Mouse (Mus musculus) kidney, postnatal 25 days (tissue): ENCODE data around the gene Hyls1.

Experiments used
- DNase-seq, 2 experiments: peaks; one replicate each; pipeline ENCODE4 v3.0.0; 2021; ENCODE audit warnings: mixed read lengths in 2 of 2

The Hyls1 gene

DNA sequence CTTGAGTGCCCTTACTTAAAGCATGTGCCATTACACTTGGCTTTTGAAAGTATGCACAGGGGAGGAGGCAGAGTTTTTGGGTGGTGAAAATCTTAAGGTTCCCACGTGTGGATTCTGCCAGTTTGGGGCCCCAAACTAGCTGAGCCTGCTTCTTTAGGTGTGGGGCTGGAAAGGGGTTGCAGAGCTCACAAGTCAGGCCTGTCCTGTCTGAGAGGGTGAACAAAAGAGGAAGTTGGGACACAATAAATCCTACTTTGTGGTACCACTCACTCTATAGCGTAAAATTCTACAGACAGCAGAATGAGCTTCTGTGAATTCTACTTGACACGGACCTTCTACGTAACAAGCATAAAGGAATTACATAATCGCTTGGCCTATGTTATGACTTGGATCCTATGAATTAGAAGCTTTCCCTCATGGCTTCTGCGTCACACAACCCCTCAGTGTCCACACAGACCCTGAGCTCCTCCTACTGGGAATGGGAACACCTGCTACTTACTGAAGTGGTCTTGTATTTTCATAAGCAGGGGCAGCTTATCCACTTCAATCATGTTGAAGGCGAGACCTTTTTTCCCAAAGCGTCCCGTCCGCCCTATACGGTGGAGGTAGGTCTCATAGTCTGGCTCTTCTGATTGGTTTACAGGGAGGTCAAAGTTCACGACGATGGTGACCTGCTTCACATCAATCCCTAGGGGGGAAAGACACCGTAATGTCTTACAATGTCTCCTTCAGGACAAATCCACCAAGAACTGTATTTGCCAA is 26.9 kb downstream of the Hyls1 start:
- no peak for DNase-seq

DNA sequence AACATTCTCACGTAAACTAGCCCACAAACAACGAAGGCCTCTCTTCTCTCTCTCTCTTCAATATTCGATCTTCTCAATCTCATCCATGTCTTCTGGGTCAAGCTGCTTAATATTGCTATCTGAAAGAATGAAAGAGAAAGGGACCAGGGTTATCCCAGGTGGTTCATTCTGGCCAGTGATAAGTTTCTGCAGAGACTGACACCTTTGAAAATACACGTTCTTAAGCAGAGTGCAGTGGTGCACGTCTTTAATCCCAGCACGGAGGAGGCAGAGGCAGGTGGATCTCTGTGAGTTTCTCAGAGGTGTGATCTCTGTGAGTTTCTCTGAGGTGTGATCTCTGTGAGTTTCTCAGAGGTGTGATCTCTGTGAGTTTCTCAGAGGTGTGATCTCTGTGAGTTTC is 28.3 kb downstream of the Hyls1 start:
- no peak for DNase-seq

DNA sequence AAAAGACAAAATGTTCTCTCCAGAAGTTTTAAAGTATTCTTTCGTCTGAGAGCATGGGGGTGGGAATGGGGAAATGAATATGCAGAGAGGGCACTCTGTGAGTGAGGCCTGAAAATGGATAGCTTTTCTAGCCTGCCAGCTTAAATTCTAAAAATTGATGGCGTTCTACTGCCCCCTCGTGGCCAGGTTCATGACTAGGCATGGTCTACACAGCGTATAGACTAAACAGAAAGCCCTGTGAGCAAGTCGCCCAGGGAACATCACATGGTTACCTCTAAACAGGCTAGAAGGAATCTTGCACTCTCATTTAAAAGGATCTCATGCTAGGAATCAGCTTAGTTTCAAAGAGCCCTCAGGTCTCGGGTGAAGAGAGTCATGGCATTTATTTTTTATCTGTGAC is 28.7 kb downstream of the Hyls1 start:
- DNase-seq: peak; percentile 75 to 91

DNA sequence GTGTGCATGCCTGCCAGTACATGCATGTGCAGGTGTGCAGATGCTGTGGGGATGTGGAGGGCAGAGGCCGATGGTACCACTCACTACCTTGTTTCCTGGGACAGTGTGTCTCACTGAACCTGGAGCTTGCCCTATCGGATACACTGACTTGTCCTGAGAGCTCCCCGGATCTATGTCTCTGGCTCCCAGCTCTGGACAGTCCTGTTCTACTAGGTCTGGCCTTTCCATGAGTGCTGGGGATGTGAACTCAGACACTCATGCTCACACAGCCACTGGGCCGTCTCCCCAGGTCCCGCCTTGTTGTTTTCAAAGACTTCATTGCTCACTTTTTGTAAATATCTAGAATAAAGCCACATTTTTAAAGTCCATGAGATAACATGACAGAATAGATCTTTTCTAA is 29.2 kb downstream of the Hyls1 start:
- DNase-seq: no peak

DNA sequence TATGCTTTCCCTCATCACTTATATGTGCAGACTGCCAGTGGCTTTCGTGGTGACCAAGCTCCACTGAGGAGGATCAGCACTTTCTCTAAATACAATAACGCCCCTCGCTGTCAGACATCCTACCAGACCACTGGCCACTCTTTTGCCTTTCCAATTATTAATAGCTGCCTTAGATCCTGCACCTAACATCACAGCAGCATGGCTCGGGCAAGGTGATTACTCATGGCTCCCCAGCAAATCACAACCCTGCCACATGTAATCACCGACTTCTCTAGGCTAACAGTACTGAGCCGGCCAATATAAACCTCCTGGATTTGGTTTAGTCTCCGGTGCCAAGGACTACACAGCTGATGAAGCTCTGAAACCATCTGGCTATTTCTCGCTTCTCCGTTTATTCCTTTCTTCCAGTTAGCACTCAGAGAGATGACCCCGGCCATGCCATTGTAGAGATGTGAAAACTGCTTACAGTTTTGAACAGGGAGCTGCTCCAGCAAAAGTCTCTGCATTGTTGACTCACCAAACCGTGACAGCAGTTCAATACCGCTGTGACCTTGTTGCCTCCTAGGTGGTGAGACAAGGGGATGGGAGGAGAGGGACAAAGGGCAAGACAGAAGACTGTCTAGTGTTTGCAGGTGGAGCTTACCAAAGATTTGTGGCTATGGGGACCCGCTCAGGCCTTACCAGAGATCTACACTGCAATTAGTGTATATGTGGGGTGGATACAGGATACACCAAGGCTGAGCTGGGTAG is 31.0 kb downstream of the Hyls1 start:
- no peak for DNase-seq

DNA sequence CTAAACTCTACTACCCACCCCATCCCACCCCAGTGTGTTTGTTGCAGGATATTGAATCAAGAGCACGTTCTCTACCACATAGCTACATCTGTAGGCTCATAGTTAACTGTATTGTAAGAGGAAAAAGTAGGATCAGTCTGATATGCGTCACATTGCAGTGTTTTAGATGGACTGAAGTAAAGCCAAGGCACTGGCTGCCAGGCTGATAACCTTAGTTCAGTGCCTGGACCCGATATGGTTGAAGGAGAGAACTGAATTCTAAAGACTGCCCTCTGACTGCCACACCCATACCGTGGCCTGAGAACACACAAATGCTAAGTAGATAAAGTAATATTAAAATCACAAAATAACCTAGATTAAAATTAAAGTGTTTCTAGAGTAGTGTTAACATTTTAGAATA is 34.3 kb downstream of the Hyls1 start:
- DNase-seq: no peak

DNA sequence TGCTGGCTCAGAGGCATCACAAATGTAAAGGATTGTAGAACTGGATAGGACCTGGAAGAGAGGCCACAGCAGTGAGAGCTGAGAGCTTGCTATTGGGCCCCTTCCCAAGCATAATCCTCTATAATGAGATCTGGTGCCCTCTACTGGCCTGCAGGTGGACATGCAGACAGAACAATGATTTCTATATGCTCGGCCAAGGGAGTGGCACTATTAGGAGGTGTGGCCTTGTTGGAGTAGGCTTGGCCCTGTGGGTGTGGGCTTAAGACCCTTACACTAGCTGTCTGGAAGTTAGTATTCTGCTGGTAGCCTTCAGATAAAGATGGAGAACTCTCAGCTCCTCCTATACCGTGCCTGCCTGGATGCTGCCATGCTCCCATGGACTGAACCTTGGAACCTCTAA is 35.1 kb downstream of the Hyls1 start:
- DNase-seq: peak in 1 of 2 experiments; percentile 52

DNA sequence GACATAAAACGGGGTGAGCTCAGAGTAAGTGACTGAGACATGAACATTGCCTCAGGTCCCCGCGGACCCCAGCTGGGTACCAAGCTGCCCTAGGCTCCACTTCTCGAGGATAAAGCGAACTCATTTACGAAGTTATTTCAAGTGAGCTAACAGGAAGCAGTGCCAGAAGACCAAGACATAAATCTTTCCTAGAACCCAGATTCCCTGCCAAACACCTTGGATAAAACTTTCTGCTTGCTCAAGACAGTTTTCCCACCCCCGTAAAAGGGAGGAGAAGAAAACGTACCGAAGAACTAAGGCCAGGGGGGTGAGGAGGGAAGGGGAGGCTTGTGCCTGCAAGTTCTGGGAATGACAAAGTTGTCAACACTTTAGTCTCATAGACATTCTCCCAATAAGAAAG is 36.9 kb downstream of the Hyls1 start:
- no peak for DNase-seq

DNA sequence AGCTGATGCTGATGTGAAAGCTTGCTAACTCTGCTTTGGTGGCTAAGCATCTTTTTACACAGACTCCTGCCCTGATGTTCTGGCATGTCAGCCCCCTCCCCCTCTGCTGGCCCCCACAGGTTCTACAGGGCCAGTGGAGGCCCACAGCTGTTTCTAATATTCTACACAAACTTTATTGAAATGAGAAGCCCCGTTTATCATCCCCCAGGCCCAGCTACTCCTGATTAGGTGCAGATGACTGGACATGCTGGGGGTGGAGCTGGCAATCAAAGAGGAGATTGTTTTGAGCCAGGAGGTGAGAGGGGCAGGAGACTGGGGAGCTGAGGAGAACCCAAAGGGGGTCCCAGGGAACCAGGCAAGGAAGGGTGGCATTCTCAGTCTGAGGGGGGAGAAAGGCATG is 40.4 kb downstream of the Hyls1 start:
- no peak for DNase-seq

DNA sequence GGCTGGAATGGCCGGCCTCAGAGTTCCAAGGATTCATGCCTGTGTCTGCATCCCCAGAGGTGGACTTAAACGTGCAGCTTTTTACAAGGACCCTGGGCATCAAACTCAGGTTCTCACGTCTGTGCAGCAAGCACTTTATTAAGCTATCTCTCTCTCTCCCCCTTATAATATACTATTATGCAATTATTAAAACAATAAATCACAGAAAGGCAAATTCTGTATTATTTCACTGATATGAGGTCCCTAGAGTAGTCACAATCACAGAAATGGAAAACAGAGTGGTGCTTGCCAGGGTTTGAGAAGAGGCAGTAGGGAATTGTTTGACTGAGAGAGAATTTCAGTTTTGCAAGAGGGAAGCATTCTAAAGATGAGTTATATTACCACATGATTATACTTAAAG is 41.1 kb downstream of the Hyls1 start:
- DNase-seq: no peak

DNA sequence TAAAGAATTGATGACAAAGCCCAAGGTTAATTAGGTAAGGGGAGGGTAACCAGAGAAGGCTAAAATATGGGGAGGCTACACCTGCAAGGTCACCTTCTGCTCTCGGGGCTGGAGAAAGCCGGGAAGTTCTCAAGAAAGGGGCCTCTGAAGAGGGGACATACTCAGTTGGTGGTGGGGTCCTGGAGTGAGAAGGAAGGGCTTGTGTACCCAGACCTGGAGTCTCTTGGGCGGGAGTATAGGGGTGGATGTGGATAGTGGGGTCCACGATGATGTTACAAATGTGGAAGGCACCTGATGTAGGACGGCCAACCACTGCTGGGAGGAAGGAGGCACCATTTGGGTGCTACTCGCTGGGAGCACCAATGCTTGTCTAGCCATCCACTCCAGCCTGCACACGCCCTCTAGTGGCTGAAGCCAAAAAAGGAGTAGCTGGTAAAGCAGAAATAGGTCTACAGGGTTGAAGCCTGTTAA is 46.2 kb downstream of the Hyls1 start:
- DNase-seq: peak; percentile 76 to 77

DNA sequence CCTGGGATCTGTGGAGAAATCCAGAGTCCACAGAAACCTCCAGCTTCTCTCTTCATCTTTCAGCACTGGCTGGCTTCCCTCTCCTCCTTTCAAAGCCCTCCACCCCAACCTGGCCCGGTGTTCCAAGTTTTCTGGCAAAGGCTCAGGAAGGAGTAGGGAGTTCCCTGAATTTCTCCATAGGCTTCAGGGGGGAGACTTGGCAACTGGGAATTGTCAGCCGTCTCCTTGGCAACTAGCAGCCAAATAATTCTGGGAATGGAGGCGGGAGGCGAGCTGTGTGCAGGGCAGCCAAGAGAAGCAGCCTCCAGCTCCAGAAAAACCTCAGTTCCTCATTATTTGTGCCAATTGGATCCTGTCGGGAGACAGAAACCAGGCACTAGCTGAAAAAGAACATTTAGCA is 46.7 kb downstream of the Hyls1 start:
- no peak for DNase-seq

DNA sequence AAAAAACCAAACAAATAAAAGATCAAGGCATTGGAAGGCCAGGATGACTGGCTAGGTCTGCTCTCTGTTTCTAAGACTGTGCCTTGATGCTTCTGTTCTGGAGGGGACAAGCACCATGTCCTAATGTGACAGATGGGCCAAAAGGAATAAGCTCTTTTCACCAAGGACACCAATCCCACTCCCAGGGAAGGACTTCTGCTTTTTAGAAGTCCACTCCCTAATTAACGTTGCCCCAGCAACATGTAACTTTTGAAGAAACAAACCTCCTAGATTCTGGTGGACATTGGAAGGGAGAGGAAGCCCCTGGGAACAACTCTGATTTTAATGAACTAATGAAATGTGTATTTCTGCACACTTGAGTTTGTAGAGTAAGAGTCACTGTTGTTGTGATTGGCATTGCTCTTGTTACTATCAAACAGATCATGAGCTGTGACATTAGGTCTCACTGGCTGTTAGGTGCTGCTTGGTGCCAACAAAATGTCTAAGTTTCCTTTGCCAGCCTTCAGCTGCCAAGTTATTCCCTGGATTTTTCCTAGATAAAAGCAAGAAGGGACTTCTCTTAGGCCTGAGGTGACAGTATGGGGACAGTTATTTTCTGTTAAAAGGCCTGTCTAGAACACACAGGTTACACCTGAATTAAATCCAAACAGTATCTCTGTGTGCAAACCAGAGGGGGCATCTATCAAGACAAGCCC is 47.2 kb downstream of the Hyls1 start:
- DNase-seq: no peak

DNA sequence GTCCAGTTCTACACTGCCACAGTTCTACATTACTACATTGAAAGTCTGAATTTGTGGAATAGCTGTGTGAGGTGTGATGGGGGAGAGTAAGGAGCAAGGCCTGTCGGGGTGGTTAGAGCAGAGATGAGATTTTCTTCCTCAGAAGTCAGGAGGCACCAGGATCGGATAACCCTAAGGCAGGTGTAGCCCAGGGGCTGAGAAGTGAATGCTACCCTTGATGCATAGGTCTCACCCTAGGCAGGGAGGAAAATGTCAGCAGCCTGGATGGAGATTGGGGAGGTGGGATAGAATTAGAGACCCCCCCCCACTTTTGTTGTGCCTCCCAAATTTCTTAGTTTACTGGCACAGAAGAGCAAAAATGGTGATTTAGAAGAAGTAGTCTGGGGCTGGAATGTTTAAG is 48.0 kb downstream of the Hyls1 start:
- no peak for DNase-seq

DNA sequence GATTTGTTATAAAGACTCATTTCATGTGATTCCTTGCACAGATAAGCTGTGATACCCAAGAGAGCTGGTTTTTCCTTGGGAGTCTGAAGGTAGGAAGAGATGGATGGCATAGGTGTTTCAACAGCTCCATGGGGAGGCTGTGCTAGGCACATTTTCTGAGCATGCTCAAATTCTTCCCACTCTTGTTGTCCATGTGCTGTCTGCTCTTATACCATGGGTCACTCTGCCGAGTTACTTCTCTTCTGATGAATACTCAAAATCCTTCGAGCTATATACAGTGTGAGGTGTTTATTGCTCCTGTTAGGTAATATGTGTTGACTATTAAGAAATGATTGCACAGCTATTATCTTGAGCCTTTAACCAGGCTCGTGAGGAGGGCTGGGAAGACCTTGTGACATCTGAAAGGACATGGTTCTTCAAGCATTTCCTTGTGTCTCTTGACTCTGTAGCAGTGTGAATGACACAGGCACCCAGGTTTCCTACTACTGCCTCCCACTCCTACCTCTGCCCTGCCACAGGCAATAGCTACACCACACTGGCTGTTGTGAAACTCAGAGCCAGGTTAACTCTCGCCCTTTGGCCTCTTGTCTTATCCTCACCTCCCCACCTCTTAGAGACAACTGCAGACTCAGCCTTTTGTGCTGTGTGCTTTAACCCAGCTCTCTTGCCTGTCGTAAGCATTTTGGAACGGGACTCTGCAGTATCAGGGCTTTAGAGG is 49.4 kb downstream of the Hyls1 start:
- no peak for DNase-seq

DNA sequence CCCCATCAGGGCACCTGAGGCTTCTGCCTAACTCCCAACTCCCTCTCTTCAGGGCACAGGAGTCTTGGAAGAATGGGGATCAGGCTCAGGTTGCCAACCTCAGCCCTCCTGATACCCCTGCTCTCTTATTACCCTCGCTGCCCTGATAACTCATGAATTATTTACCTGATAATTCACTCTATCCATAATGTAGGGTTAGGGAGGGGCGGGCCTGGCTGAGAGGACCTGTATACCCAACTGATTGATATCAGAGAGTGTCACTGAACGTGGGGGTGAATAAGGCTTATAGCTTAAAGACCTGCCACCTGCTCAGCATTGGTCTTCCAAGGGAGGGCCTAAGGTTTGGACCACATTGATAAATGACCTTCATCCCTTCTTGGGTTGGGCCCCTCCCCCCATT is 52.0 kb downstream of the Hyls1 start, which contains the start of gene Gm1113:
Gene Gm1113, minus strand, starts transcription at position 101 of the 400 bp plus-strand sequence.
- DNase-seq: no peak

DNA sequence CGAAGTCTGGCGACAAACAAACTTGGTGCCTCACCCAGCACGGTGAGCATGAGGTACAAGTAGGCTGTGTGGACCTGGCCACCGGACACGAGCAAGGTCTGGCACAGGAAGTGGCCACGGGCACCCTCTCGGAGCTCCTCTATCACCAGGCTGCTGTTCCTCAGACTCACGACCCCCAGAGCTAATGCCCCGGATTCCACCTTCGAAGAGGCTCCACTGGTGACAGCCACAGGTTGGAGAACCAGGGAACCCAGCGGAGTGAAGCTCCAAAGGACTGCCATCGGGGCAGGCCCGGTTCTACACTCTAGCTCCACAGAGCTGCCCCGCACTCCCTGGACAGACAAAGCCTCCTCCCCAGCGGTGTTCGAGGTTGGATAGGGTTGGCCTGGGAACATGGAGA is 53.5 kb downstream of the Hyls1 start:
- DNase-seq: no peak

DNA sequence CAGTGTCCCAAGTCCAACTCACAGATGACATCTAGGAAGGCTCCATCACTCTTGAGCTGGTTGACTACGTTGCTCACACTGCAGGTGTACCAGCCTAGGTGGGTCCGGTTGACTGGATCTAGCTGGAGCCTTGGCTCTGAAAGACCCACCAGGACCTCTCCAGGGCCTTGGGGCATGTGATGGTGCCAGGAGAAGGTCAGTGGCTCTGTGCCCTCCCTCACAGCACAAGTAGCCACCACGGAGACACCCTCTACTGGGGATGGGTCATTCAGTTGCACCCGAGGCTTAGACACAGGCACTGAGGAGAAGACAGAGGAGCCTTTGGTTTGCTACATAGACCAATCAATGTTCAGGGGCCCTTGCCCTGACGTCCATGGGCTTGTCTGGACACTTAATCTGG is 54.0 kb downstream of the Hyls1 start:
- no peak for DNase-seq

DNA sequence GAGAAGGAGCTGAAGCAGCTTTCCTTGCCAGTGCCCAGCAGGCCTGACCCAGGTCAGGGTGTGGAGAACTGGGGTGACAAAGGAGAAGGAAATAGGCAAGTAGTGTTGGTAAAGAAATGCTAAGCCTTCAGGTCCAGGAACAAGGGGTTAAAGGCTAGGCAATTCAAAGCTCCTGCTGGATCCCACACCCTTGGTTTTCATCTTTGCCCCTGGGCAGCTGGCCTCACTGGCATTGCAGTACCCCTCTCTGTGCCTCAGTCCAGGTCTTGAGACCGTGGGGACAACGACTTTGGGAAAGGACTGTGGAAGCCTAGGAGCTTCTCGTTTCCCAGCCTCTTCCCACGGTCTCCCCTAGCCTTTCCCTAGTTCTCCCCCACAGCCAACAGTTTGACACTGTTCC is 56.3 kb downstream of the Hyls1 start:
- no peak for DNase-seq
